Mouse (Mus musculus): ENCODE data around the gene Ppp1r12a.

Gene Ppp1r12a

DNA sequence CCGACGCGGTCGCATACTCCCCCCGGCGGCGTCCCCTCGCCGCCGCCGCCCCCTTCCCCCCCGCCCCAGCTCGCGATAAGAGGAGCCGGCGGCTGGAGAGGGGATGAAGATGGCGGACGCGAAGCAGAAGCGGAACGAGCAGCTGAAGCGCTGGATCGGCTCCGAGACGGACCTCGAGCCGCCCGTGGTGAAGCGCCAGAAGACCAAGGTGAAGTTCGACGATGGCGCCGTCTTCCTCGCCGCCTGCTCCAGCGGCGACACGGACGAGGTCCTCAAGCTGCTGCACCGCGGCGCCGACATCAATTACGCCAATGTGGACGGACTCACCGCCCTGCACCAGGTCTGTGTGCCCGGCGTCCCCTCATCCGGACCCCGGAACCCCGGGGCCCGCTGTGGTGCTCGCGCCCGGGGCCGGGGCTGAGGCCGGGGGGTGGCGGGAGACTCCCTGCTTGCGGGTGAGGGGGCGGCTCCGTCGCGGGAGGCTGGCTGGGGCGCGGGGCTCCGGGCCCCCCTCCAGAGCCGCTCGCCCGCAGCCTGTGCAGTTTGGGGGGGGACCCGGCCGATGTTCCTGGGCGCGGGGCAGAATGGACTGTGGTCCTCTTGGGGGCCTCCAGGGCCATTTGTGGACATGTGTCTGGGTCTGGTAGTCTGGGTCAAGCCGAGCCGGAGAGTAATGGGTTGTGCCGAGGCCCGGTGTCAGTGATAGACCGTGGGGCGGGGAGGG lies 466 bp downstream of the Ppp1r12a start:
- in situ Hi-C loops (cut with MseI, MboI) = no loop called here

DNA sequence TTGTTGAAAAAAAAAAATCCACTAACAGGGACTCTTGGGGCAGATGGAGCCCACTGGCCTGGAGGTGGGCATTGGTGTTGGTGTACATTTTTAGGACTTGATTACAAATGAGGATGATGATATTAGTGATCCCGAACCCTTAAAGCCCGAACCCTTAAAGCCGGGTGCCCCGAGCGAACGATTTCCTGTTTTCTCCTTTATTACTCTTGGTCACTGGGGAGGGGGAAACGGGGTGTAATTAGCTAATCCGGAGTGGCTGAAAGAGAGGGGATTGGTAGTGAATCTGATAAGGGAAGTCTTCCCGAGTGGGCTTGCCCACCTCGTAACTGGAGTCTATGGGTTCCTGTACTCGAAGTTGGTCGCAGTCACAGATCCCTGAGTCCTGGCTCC lies 1.0 kb downstream of the Ppp1r12a start:
- in situ Hi-C loops (cut with MseI, MboI) = no loop called here

DNA sequence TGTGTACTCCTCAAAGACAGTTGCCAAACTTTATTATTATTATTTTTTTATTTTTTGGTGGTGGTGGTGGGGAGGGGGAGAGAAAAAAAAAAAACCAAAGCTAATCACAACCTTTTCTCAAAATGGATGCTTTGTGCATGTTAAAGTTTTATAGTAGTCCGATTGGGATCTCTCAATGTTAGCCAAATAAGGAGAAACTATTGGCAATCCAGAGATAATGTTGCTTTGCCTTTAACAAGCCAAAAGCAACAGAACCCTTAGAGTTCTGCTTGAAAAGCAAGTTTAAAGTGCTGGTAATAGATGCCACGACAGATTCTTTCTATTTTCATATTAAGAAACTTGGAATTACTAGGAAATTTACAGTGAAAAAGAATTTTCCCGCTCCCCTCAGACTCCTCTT lies 1.5 kb downstream of the Ppp1r12a start:
- in situ Hi-C loops (cut with MseI, MboI) = no loop called here

DNA sequence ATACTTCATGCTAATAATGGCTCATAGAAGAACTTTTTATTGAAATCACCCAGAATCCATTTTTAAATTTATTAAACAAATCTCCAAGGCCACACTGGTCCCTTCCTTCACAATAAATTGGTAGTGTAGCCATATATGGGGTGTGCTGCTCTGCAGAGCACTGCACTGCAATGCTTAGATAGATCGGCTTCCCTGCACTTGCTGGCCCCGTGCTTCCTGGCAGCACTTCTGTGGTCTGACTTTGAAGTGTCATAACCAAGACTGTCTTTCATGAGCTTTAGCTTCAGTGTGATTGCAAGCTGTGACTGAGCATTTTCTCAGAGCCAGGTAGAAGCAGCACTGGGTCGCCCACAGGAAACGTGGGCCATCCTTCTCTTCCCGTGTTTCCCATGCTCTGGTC lies 5.8 kb downstream of the Ppp1r12a start:
- in situ Hi-C loops (cut with MseI, MboI) = no loop called here

DNA sequence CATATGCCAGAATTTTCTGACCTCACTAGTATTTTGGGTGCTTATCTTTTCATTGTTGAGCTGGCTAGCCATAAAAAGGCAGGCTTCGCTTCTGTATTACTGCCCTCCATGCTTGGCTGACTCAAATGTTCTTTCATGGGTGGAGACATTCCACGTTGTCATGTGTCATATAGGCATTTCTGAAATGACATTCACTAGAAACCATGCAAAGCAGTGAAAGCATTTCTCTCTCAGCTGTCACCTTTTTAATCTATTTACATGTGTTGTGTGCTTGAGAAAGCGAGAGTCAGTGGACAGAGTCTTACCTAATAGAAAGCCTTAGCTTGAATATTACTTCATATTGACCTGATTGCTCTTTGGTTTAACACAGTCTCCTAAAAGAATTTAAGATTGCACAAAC lies 8.8 kb downstream of the Ppp1r12a start:
- in situ Hi-C loops (cut with MseI, MboI) = no loop called here

DNA sequence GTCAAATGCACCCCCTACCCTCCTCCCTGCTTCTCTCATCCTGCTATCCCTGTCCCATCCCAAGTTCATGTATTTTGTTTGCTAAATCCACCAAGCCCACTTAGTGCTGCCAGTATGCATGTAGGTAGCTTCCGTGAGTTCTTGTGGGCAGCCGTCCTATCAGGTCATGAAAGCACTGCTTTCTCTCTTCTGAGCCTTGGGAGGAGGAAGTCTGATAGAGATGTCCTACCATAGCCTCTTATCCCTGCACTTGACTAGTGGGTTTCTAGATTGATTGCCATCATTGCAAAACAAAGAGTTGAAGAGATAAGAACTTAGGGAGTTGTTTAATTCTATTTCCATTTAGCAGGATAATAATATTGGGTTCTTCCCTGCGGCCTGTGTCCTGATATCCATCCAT lies 9.6 kb downstream of the Ppp1r12a start:
- in situ Hi-C loops (cut with MseI, MboI) = no loop called here

DNA sequence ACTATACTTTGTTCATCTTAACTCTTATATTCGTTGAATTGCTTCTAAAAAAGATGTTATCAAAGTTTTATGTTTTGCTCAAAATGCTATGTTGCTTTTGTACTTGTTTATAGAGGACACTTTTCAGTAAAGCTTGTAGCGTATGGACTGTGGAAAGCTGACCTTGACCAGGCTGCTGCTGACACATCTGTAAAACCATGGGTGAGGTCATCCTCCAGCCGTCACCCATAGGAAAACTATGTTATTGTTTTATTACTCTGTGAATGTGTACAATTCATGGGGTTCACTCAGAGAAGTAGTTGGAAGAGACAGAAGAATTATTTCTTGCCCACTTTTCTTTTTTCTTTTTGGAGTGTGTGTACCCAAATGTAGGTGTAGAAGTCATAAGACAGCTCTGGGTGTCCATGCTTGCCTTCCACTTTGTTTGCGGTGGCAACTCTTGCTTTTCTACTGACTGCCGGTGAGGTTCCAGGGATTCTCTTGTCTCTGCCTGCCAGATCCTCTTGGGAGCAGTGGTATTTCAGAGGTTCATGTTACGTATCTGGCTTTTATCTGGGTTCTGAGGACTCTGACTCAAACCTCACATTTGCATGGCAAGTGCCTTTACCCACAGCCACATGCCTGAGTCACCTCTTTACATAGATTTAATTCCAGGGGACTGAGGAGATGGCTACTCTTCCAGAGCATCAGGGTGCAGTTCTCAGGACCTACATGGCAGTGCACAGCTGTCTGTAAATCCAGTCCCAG lies 11.0 kb downstream of the Ppp1r12a start:
- in situ Hi-C loops (cut with MseI, MboI) = no loop called here

DNA sequence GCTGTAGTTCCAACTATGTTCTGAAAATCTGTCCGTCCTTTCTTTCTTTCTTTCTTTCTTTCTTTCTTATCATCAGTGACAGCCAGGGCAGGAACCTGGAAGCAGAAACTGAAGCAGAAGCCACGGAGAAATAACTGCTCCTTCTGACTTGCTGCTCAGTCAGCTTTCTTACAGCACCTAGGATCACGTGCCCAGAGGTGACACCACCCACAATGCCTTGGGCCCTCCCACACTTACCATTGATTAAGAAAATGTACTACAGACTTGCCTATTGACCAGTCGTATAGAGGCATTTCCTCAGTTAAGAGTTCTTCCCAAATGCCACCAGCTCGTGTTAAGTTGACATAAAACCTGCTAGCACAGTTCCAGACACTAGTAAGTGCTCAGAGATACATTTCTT lies 12.1 kb downstream of the Ppp1r12a start:
- in situ Hi-C loops (cut with MseI, MboI) = no loop called here

DNA sequence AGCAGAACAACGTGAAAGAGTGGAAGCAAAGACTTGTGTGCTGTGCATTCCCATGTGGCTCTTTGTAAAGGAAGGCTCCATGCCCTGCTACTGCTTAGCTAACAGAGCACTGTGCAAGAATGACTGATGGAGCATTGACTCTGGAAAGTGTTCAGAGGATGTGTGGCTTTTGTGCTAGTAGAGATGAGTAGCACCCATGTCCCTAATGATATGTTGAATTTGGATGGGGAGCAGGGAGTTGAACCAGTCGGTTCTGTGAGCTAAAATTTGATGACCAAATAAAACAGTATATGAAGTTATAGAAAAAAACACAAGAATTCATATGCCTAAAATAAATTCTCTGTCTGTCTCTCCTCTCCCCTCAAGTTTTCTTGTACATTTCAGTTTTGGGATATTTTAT lies 13.9 kb downstream of the Ppp1r12a start:
- in situ Hi-C loops (cut with MseI, MboI) = no loop called here

DNA sequence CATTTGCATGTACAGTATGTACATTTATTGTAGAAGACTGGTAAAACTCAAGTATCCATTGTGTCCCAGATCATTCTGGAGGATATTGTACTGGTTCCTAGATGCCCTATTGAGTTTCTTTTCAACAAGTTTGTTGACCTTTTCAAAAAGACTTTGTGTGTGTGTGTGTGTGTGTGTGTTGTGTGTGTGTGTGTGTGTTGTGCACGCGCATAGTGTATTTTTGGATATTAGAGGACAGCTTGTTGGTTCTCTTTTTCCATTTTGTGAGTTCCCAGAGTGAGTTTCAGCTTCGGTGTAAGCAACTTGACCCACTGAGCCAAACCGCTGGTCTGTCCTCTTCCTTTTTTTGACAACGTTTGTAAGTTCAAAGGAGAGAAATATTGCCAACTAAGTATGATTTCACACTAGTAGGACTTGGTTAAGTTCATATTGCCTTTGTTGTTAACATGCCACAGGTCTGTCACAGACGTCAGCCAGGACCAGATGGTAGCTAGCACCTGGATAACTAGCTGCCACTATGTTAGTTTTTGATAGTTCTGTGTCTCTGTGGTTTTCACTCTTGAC lies 16.4 kb downstream of the Ppp1r12a start:
- in situ Hi-C loops (cut with MseI, MboI) = no loop called here

DNA sequence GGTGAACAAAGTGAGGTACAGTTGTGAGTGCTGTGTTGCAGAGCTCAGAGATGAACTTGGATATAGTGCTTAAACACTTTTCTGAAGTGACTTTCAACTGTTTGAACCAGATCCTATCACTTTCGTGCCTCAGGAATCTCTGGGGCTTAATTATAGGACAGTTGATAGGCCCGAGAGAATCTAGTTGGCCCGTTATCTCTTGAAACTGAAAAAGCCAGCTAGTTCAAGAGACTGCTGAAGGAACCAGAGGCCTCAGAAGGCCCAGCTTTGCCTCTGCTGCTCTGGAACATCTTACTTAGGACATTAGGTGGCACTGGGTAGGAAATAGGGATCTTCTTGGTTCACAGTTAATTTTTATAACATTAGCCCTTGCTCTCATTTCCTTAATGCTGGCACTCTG lies 17.4 kb downstream of the Ppp1r12a start:
- in situ Hi-C loops (cut with MseI, MboI) = no loop called here

DNA sequence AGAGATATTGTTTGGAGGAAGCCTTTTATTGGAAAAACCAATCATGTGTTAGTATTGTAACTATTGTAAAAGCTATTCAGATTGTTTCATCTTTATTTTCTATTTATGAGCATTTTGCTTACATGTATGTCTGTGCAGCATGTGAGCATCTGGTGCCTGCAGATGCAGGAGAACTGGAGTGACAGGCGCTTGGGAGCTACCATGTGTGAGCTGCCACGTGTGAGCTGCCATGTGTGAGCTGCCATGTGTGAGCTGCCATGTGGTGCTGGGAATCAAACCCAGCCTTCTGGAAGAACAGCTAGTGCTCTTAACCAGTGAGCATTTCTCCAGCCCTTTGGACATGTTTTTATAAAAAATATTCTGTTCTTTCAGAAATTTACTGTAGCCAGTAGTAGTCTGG lies 18.3 kb downstream of the Ppp1r12a start:
- in situ Hi-C loops (cut with MseI, MboI) = no loop called here

DNA sequence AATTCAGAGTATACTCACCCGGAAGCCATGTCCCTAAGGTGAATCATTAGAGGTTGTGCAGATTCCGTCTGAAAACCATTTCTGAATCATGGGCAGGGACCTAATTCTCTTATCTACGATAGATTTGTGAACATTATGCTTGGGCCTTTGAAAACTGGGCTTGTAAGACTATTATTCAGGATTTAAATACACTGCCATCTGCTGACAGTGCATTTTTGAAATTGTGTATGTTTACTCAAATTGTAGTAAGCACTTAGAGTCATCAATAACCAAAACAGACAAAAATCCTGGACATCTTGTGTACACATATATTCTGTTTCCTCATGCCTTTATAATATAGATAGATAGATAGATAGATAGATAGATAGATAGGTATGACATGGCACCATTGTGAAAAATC lies 19.9 kb downstream of the Ppp1r12a start:
- in situ Hi-C loops (cut with MseI, MboI) = no loop called here

DNA sequence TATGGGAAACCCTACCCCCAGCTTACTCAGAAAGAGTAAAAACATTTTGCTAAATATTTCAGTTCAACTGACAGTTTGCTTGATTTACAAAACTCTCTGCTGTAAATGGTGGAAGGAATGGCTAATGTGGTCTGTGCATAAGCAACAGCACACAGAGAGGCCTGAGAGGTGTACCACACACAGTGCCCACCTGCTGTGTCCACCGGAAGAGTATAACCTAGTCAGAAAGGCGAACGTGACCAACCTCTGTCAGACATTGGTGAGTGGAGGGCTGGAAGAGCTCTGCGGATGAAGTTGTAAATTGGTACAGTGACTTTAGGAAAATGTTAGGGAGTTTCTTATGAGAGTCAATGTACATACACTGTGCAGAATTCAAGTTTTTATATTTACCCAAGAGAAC lies 20.4 kb downstream of the Ppp1r12a start:
- in situ Hi-C loops (cut with MseI, MboI) = no loop called here

DNA sequence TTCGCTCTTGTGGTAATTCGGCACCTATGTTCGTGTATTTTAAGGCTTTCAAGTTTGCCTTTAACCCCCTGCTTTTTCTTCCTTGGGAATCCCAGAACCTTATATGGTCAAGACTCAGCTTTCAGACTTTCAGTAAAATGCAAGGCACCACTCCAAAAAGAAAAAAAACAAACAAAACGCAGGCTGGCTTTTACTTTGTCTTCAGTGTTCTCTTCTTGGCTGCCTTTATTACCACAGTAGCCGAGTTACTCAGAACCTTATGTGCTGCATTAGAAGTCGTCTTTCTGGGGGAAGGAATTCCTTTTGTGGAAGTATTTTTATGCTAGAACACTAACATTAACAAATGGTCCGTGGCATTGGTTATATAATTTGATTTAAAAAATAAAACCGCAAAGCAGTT lies 22.8 kb downstream of the Ppp1r12a start:
- in situ Hi-C loops (cut with MseI, MboI) = no loop called here

DNA sequence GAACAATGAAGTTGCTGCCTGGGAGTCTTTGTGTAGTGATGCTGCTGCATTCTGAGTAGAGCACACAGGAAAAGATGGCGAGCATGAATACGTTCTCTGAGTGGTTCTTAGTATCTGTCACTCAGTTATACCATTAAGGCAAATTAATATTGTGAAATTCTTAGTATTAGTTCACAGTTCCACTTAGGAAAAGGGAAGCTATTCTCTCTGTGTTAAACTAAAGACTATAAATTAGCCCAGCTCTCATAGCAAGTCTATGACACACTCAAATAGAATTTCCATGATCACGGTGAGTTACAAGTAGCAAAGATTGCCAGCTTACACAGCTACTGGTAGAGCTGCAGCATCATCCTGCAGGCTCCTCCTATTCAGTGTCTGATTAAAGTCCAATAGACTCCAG lies 23.3 kb downstream of the Ppp1r12a start:
- in situ Hi-C loops (cut with MseI, MboI) = no loop called here

DNA sequence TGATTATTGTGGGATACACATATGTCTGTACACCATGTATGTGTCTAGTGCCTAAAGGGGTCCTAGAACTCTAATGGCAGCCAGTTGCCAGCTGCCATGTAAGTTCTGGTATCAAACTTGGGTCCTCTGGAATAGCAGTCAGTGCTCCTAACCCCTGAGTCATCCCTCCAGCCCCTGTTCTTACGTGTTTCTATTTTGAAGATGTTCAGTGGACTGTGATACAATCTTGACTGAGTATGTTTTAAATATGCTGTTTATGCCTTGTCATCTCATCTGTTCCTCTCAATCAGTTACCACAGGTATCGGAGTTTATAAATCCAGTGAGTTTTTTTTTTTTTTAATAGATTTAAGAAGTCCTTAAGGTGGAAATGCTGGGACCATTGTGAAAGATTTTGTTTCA lies 27.3 kb downstream of the Ppp1r12a start:
- in situ Hi-C loops (cut with MseI, MboI) = no loop called here

DNA sequence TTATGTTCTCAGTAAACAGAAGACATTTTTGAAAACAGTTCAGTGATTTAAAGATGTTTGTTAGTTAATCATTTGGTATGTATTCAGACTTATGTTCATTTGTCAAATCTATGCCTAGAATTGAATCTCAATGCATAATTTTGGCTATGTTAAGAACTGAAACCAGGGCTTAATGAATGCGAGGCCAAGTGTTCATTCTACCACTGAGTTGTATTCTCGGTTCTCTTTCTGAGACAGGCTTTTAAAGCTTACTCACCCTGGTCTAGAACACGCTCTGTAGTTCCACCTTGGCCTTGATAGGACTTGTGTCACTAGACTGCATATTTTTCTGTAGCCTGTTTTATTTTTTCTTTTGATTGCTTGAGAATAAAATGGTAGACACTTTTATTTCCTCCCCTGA lies 28.0 kb downstream of the Ppp1r12a start:
- in situ Hi-C loops (cut with MseI, MboI) = no loop called here

DNA sequence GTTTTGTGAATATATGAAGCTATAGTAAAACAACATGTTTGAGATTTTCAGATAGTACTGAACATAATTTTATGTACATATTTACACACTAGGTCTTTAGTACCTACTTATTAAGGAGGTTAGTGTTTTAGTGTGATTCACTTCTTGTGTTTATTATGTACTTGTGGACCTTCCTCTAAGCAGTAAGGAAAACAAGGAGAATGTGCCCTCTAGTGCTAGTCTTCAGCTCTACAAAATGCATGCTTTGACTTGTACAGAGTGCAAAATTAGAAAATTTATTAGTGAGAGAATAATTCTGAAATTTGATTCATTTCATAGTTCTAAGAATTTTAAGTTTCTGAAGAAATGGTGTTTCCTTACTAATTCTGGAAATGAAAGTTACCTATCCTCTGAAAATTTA lies 28.6 kb downstream of the Ppp1r12a start:
- in situ Hi-C loops (cut with MseI, MboI) = no loop called here

DNA sequence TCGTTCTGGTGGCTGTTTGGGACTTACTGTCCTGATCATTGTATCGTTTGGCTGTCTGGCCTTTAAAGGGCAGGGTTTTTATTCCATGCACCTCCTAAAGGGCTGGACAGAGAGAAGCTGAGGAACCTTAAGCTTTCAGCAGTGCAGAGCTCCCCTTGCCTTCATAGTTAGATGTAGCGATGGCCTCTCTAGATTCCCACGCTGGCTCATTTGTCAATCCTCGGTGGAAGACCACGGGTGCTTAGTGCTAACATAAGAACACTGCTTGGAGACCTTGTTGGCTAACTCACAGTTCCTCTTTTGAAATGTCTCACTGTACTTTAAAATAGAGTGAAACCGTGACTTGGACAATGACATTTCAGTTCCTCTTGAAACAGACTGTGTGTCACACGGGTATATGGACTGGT lies 29.4 kb downstream of the Ppp1r12a start:
- in situ Hi-C loops (cut with MseI, MboI) = no loop called here

DNA sequence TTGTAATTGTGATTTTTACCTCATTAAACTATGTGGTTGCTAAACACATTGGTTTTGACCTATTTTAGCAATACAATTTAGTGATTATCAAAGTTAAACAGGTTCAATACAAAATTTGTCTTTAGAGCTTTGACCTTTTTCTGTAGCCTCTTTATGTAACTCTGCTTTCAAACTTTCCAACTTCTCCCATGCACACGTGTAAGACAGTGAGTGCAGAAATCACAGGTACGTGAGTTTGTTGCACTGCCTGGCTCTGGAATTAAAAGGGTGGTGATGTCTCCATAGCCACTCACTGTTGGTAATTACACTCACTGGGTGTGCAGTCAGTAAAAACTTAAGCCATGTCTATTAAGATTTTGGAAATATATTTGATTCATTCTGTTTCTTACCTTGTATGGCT lies 30.3 kb downstream of the Ppp1r12a start:
- in situ Hi-C loops (cut with MseI, MboI) = no loop called here

DNA sequence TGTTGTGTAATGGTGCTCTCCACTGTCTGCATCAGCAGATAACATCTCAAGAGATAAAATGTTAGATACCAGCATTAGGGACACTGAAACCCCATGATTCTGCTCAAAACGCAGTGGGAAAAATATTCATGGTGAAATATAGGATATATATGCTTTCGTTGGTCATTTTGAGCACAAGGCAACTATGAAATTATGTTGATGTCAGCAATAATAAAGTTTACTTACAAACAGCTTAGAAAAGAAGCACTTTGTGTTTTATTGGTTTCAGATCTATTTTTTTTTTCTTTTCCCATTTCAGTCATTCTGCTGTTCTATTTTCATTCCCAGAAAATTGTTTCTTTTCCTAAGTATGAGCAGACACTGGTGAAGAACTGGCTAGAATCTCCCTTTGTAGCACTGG lies 34.1 kb downstream of the Ppp1r12a start:
- in situ Hi-C loops (cut with MseI, MboI) = no loop called here

DNA sequence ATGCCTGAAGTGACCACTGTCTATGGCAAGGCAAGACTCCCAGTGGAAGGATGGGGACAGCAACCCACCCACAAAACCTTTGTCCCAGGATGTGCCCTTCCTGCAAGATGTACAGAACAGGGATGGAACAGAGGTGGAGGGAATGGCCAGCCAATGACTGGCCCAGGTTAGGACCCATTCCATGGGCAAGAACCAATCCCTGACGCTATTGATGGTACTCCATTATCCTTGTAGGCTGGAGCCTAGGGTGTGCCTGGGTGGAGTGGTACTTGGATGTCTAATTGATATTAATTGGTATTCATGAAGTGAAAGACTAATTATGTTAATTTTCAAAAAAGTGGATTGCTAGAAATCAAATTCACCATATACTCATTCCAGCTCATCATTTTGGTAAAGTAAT lies 35.5 kb downstream of the Ppp1r12a start:
- in situ Hi-C loops (cut with MseI, MboI) = no loop called here

Data from mouse trophoblast stem cell (cell line).